Mouse (Mus musculus) liver, embryonic 14.5 days (tissue): ENCODE data around the gene Nr1h3.

Experiments used
- CTCF ChIP-seq: IDR thresholded peaks from 2 replicates; pipeline ENCODE4 v1.5.1; 2016; ENCODE audit warnings: antibody characterized with exemption, low read depth, control low read depth
- EP300 ChIP-seq: IDR thresholded peaks from 2 replicates; pipeline ENCODE4 v1.6.1; 2016; ENCODE audit warnings: antibody characterized with exemption, low read depth

GRCm38 (mm10) chr2:91248366-91248765 is 45.7 kb upstream of the Nr1h3 start:
- TF ChIP-seq CTCF (no peak), EP300 (no peak)
